Mouse (Mus musculus) retina, adult 2 months (tissue): ENCODE measurements around the gene Jam2.
A peak's percentile ranks its signal among the peaks of the same experiment; 100 is the strongest.

Experiments used
- DNase-seq: peaks from one replicate; pipeline ENCODE4 v3.0.0-alpha.2; 2012; ENCODE audit warnings: low read depth, low spot score

Jam2 gene

DNA sequence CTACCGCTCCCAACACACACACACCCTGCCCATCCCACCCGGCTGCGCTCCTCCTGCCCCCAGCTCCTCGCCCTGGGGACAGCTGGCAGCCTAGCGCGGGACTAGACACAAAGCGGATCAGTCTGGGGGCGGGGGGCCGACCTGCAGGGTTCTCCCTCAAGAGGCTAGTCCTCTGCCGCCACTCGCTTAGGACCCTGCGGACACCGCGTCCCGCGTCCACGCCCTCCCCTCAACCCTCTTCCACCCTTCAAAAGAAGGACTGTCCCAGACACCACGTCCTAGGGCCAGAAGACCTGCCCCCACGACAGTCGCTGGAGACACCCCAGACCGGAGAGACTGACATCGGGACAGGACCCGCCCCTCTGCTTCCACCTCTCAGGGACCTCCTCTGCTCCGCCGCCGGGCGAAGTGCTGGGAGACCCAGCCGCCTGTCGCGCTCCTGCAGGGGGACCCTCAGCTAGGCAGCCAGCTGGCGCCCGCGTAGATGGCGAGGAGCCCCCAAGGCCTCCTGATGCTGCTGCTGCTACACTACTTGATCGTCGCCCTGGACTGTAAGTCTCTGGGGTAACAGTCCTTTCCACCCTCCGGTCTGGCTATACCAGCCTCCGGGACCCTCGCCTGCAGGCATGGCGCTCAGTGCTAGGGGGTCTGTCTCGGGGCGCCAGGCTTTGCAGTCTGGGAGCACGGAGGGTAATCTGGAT lies at the start of gene Jam2:
TSS of gene Jam2 (plus strand) at position 121 of the 701 bp plus-strand sequence.
- peak; percentile 68 for DNase-seq

DNA sequence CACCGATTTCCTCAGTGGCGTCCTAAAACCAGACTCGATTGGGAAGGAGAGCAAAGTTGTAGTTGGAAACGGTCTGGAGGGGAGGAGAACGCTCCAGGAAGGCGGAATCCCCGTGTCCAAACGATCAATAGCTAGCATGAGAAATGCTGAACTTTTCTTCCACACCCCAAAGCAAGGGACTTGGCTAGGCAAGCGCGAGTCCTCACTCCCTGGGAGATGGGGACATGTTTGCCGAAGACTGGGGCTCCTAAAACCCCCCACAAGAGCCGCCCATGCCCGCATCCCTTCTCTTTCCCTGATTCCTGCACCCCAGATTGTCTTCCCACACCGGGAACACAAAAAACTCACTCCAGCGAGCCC lies 39.1 kb upstream of the Jam2 start:
- no peak for DNase-seq

- peak; percentile 96 for DNase-seq
Observed at GRCm38 (mm10) chr16:84735166-84736105, 38.5 kb upstream of the Jam2 start, which contains the start of gene Mrpl39. Gene Mrpl39, minus strand, starts transcription at chr16:84735742.

- DNase-seq = no peak
Observed at GRCm38 (mm10) chr16:84737358-84737757, 36.6 kb upstream of the Jam2 start.

DNA sequence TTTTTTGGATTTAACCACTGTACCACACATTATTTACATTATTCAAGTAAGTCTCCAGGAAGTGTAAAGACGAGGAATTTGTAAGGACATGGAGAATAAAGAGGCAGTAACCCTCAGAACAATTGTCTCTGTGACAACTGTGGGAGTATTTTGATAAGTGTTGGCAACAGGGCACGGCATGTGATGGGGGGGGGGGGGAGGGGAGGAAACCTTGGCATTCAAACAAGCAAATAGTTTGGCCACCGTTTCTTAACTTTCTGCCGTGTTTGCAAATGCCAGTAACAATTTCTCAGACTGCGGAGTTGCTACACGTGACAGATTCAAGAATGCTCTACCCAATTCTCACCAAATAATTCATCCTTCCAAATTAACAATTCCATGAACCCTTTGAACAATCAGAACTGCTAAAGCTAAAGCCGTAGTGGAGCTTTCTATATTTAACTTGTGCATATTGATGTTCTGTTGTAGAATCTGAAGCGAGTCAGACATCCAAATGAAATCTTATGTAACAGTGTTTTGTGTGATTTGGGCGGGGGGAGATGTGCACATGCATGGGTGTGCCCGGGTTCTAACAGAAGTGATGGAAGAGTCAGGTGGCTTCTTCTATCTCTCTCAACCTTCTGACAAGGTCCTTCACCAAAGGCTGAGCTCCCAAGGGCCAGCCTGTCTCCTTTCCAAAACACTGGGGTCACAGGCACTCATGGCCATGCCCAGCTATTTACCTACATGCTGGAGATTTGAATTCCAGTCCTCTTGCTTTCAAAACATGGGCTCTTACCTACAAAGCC lies 29.0 kb upstream of the Jam2 start:
- DNase-seq = no peak

GRCm38 (mm10) chr16:84745721-84746306 lies 28.1 kb upstream of the Jam2 start:
- no peak for DNase-seq

- DNase-seq = no peak
Observed at GRCm38 (mm10) chr16:84767956-84768355, 6.0 kb upstream of the Jam2 start.

GRCm38 (mm10) chr16:84769182-84769581 lies 4.7 kb upstream of the Jam2 start:
- no peak for DNase-seq

GRCm38 (mm10) chr16:84769619-84770464 lies 4.1 kb upstream of the Jam2 start:
- DNase-seq = no peak

- no peak for DNase-seq
Observed at GRCm38 (mm10) chr16:84770891-84771290, 3.0 kb upstream of the Jam2 start.

DNA sequence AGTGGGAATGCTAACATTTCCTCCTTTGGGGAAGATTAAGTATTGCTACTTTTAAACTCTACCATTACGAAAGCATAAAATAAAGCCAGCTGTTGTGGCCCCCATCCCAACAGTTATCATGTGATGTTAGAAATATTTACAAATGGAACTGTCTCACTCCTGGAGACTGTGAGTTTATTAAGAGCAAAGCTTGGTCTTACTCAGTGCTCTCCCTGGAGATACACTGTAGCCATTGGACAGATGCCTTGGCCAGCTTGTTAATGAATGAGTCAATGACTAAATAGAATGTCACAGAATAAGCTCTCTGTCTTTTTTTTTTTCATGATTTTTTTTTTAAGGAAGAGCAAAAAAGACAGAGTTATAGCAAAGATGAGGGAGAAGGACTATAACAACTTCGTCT lies 2.5 kb upstream of the Jam2 start:
- no peak for DNase-seq

GRCm38 (mm10) chr16:84772496-84773267 lies 1.2 kb upstream of the Jam2 start:
- no peak for DNase-seq

DNA sequence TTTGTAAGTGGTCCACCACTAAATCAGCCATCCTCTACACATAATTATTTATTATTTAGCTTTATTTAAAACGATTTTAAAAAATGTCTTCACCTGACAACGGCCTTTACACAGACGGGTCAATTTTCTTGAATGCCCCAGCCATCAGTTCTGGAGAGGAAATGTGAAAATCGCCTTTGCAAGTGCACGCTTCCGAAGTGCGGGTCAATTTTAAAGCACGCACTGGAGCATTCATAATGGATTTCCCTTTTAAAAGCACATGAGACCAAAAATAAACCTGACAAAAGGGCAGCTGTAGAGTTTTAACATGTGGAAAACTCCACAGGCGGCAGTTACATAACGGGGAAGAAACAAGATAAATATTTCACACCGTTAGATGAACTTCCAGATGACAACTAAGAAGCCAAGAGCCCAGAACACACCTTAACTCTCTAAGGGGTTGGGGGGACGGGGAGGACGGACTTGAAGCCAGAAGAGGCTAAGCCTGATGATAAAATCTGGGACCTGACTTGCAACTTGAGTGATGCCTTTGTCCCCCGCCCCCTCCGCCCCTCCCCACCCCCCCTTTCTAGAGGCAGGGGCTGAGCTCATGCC lies 558 bp upstream of the Jam2 start:
- no peak for DNase-seq

DNA sequence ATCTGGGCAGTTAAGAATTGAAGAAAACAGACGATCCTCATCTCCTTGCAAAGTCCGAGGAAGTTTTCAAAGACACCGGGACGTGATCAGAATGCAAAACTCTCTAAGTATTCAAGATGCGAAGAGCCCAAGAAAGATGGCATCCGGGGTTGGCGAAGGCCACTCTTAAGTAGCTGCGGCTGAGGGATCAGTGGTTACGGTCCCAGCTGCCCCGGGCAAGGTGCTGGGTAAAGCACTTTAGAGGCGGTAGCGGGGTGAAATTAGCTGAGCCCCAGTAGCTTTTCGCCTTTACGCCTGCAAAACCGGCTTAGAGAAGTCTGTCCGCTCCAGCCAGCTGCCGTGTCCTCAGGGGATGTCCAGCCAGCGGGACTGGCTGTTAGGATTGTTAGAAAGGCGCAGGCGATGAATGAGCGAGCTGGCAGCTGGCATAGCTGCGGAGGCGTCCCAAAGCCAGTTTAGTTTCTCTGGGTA lies 873 bp downstream of the Jam2 start:
- peak; percentile 74 for DNase-seq

- no peak for DNase-seq
Observed at GRCm38 (mm10) chr16:84775356-84775755, 1.4 kb downstream of the Jam2 start.

- DNase-seq = no peak
Observed at GRCm38 (mm10) chr16:84776089-84776784, 2.3 kb downstream of the Jam2 start.

DNA sequence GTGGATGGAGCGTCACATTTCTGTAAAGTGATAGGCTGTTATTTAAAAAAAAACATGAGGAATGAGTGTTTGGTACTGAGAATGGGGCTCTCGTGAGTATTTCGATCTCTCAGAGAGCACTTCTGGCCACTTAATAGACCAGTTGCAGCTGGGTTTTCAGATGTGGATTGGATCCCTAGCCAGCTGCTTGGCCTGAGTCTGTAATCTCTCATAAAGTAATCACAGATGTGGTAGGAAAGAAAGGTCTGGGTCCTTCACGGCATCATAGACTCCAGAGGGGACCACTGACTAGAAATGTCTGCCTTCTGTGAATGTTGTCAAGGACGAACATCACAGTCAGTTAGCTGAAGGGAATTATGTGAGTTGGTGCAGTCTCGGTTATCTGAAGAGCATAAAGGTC lies 4.5 kb downstream of the Jam2 start:
- no peak for DNase-seq

GRCm38 (mm10) chr16:84778861-84779630 lies 5.1 kb downstream of the Jam2 start:
- DNase-seq = no peak
